Mouse (Mus musculus) megakaryocyte, embryonic 14.5 days (primary cell): ENCODE measurements around the gene Fabp6.

Experiments
- FLI1 ChIP-seq: IDR thresholded peaks from 2 replicates; pipeline ENCODE4 v1.6.1; 2012; ENCODE audit warnings: low read length, inconsistent platforms, mixed read lengths
- GATA1 ChIP-seq: IDR thresholded peaks from 3 replicates; pipeline ENCODE4 v1.6.1; 2012; ENCODE audit warnings: mixed read lengths, low read length, inconsistent platforms, borderline replicate concordance

DNA sequence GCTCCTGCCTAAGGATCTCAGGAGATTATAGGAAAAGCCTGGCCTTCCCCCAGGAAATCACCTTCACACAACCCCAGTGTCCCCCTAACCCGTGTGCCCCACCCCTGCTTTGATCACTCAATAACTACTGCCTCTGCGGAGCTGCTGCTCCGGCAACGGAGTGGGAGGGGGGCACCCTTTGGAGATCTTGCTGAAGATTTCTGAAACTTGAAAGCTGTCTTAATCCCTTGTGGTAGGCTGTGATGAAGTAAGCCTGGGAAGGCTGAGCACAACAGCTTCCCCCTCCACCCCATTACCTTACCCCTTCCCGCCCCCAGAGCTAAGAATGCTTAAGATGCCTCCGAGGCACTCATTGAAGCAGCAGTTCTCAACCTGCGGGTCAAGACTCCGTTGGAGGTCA is 35.5 kb downstream of the Fabp6 start:
- no peak for TF ChIP-seq GATA1
- TF ChIP-seq FLI1 = no peak
